Mouse (Mus musculus) brain, adult 10 weeks (tissue): ENCODE results near the gene Olfr1002. TPM values are rescaled to one million over a fixed set of nuclear protein-coding genes. Genes with fewer than 3 reads are reported as not detected.

ENCODE experiments used
- polyA plus RNA-seq: library from polyadenylated mRNA; stranded (reverse); fragments of 350-450 nt; fragmentation: Illumina TruSeq; extraction: RNeasy Lipid Tissue Mini Kit (QIAGEN cat#74804); gene quantifications from one replicate; pipeline ENCODE4 v1.2.3, GENCODE M21; 2015; ENCODE audit warnings: low read depth, low replicate concordance

Olfr1002 gene
- not detected for polyA plus RNA-seq

DNA sequence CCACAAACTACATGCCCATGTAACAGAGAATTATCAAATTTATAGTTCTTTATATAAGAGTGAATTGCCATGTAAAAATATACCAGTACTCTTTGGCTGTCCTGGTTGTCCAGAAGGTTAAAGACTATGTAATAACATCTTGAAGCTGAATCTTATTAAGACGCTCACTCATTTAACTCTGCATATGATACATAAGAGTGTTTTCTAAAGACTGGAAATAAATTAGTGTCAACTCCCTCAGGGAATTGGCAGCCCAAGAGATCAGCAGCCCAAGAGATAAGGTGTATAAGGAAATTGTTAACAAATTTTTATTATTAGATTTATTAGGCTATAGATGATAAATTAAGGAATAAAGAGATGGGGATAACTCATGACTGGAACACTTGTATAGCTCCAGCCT, at the start of gene Olfr1002:
Gene Olfr1002 (minus strand): TSS at position 101 of the 400 bp plus-strand sequence.

DNA sequence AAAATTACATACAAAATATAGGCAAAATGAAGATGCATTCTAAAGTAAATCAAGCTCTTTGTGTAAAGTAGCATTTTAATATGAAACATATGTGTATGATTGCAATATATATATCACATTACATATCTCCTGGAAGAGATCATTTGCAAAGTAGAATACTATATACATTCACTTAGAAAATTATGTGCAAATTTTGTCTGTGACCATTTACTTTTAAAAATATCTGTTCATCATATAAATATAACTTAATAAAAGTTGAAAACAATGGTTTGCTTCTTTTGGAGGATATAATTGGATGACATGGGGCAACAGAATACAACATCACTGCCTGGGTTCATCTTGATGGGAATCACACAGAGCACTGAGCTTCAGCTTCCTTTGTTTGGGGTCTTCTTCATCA, 38.6 kb upstream of the Olfr1002 start, which contains the start of gene Olfr1008:
Gene Olfr1008 (plus strand): TSS at position 301 of the 400 bp plus-strand sequence.

GRCm38 (mm10) chr2:85678667-85679066, 28.2 kb upstream of the Olfr1002 start, which contains the start of gene Olfr1006:
TSS of gene Olfr1006 (minus strand) at chr2:85678767.

DNA sequence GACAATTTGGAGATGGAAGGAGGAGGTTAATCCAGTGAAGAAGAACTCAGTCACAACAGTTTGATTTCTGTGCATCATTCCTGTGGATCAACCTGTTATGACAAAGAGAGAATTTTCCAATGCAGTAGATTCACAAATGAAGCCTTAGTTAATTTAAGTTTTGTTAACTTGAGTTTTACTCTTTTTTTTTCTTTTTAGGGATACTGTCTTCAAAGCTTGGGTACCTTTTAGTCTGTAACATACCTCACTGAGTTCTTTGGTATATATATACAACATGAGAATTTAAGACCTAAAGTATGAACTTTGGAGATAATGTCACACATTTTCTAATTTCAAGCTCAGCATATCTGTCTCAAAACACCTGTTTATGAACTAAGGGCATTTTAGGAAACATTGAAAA, 13.9 kb upstream of the Olfr1002 start, which contains the start of gene Olfr154:
Gene Olfr154 (minus strand): TSS at position 101 of the 400 bp plus-strand sequence.

DNA sequence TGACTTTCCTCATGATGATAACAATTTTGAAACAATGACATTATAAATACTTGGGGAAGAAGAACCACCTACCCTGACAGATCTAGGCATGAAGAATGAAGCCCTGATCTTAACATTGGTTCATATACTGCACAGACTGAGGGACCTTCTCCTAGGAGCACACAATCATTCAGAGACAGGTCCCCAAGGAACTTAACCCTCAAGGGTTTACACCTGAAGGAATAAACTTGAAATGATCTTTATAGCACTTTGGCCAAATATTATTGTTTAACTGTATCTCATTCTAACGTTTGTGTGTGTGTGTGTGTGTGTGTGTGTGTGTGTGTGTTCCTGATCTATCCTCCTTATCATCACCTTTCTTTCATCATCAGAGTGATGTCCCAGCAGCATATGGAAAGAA, 38.7 kb downstream of the Olfr1002 start, which contains the start of gene Olfr1000:
Gene Olfr1000 (minus strand): TSS at position 101 of the 400 bp plus-strand sequence.

Other genes starting within 250 kb of the Olfr1002 start
- gene Olfr992, start 241.2 kb downstream of the Olfr1002 start, polyA plus RNA-seq, result not detected
- not detected for gene Olfr993, start 235.8 kb downstream of the Olfr1002 start, polyA plus RNA-seq
- not detected for gene Olfr994, start 214.3 kb downstream of the Olfr1002 start, polyA plus RNA-seq
- not detected for gene Olfr995, start 207.1 kb downstream of the Olfr1002 start, polyA plus RNA-seq
- 0.19 TPM for gene 4833423E24Rik, start 131.7 kb downstream of the Olfr1002 start, polyA plus RNA-seq
- gene Olfr996, start 71.5 kb downstream of the Olfr1002 start, polyA plus RNA-seq, result not detected
- gene Olfr998, start 61.8 kb downstream of the Olfr1002 start, polyA plus RNA-seq, result not detected
- gene Olfr1000, start 38.8 kb downstream of the Olfr1002 start, polyA plus RNA-seq, result not detected
- not detected for gene Olfr154, start 13.8 kb upstream of the Olfr1002 start, polyA plus RNA-seq
- not detected for gene Olfr1006, start 28.1 kb upstream of the Olfr1002 start, polyA plus RNA-seq
- gene Olfr1008, start 38.7 kb upstream of the Olfr1002 start, polyA plus RNA-seq, result not detected
- gene Olfr1009, start 64.7 kb upstream of the Olfr1002 start, polyA plus RNA-seq, result not detected
- gene Olfr1012, start 112.1 kb upstream of the Olfr1002 start, polyA plus RNA-seq, result not detected
- not detected for gene Olfr1013, start 116.4 kb upstream of the Olfr1002 start, polyA plus RNA-seq
- not detected for gene Olfr1014, start 122.0 kb upstream of the Olfr1002 start, polyA plus RNA-seq
- gene Olfr1015, start 131.3 kb upstream of the Olfr1002 start, polyA plus RNA-seq, result not detected
- not detected for gene Olfr1016, start 151.8 kb upstream of the Olfr1002 start, polyA plus RNA-seq
- gene Olfr1018, start 167.8 kb upstream of the Olfr1002 start, polyA plus RNA-seq, result not detected
- gene Olfr1019, start 194.8 kb upstream of the Olfr1002 start, polyA plus RNA-seq, result not detected
- not detected for gene Olfr1020, start 196.3 kb upstream of the Olfr1002 start, polyA plus RNA-seq
- gene Olfr1022, start 217.9 kb upstream of the Olfr1002 start, polyA plus RNA-seq, result not detected
- not detected for gene Olfr1023, start 234.9 kb upstream of the Olfr1002 start, polyA plus RNA-seq